25 mouse cellular contexts compared by ENCODE assay signal in the genomic region with DNA sequence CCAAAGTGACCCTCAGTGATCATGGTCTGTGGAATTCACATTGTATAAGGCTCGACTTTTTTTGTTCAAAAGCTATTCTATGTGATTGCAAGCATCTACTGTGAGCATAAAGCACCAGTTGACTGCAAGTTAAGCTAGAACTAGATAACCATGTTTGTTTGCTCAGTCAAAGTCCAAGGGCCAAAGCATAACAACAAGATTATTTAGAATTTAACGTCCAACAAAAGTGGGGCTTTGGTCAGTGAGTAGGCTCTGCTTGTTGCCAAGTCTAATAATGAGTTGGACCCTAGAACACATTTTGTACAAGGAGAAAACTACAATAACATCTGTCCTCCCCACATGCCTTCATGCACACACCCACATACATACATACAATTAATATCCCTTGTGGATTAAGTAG.
"Had no signal": no experiment of that assay in that cellular context is flagged by ENCODE, and none has a peak within 500 bp of the region (broad histone marks: within the 10 kb centered on the region; RNA-seq: fewer than 3 reads in every experiment).

No protein-coding gene starts in this region.

- H3K4me1 ChIP-seq: heart, embryonic 13.5 days; heart, embryonic 15.5 days; hindbrain, embryonic 13.5 days; hindbrain, embryonic 15.5 days; kidney, embryonic 15.5 days; limb, embryonic 10.5 days; limb, embryonic 12.5 days had no signal

- H3K9me3 ChIP-seq: heart, embryonic 13.5 days; heart, embryonic 15.5 days; hindbrain, embryonic 15.5 days; kidney, embryonic 15.5 days; limb, embryonic 10.5 days; limb, embryonic 12.5 days had no signal

- H3K9ac ChIP-seq: forebrain, postnatal 0 days; heart, embryonic 13.5 days; heart, embryonic 15.5 days; hindbrain, embryonic 13.5 days; hindbrain, embryonic 15.5 days; kidney, embryonic 15.5 days; limb, embryonic 12.5 days had no signal

- H3K27ac ChIP-seq: heart, adult 2 months; heart, embryonic 13.5 days; heart, embryonic 15.5 days; hindbrain, embryonic 13.5 days; hindbrain, embryonic 15.5 days; hindbrain, postnatal 0 days; kidney, embryonic 15.5 days; kidney, postnatal 0 days; left cerebral cortex, adult 2 months; limb, embryonic 10.5 days; limb, embryonic 12.5 days had no signal

- H3K27me3 ChIP-seq: heart, embryonic 13.5 days; heart, embryonic 15.5 days; hindbrain, embryonic 13.5 days; hindbrain, embryonic 15.5 days; kidney, embryonic 15.5 days; limb, embryonic 12.5 days had no signal

- H3K4me2 ChIP-seq: heart, embryonic 11.5 days; heart, embryonic 13.5 days; heart, embryonic 15.5 days; hindbrain, embryonic 13.5 days; hindbrain, embryonic 15.5 days; kidney, embryonic 15.5 days; limb, embryonic 12.5 days had no signal

- H3K4me3 ChIP-seq: heart, adult 2 months; heart, embryonic 13.5 days; heart, embryonic 15.5 days; hindbrain, embryonic 13.5 days; hindbrain, embryonic 15.5 days; kidney, embryonic 15.5 days; left cerebral cortex, adult 2 months; limb, embryonic 10.5 days; limb, embryonic 12.5 days had no signal

- DNase-seq: forebrain, postnatal 0 days; gastrocnemius, postnatal 14 days; gastrocnemius, postnatal 36 days; heart, adult 11 months; heart, adult 2 months; heart, postnatal 14 days; heart, postnatal 36 days; kidney, adult 11 months; kidney, adult 2 months; kidney, adult 9 months; kidney, postnatal 14 days; kidney, postnatal 36 days; layer of hippocampus, adult 9-11 months had no signal

- ATAC-seq: forebrain, postnatal 0 days; hindbrain, postnatal 0 days; intestine, embryonic 16.5 days had no signal
